Mouse (Mus musculus) CH12.LX (cell line): ENCODE measurements around the gene Pfkl. TPM values are rescaled to one million over a fixed set of nuclear protein-coding genes. Genes with fewer than 3 reads are reported as not detected.
A peak's percentile ranks its signal among the peaks of the same experiment; 100 is the strongest.

ENCODE experiments used
- DNase-seq: peaks from one replicate; pipeline ENCODE4 v3.0.0-alpha.2; 2013; ENCODE audit errors: extremely low read depth
- H3K27ac ChIP-seq: 2 replicates; pipeline ENCODE4 v1.5.1; 2012; ENCODE audit warnings: low read depth, mild to moderate bottlenecking, control low read depth, moderate library complexity; ENCODE audit not compliant: insufficient read depth
- H3K27me3 ChIP-seq: replicated peaks from 2 replicates; pipeline ENCODE3; 2012; ENCODE audit warnings: inconsistent platforms
- H3K36me3 ChIP-seq, 2 experiments: replicated peaks in 1 of 2; 2 replicates each; pipeline versions ENCODE3 to v1.6.1; 2012; ENCODE audit warnings: inconsistent platforms in 1 of 2, low read length in 1 of 2, mild to moderate bottlenecking in 1 of 2, mixed read lengths in 1 of 2, moderate library complexity in 1 of 2; ENCODE audit not compliant: control insufficient read depth in 1 of 2, insufficient read depth in 1 of 2
- H3K4me1 ChIP-seq, 2 experiments: 2 replicates each; pipeline ENCODE4 v1.6.1; 2012; ENCODE audit warnings: inconsistent platforms in 1 of 2, moderate library complexity in 1 of 2; ENCODE audit not compliant: insufficient read depth in 2 of 2, control insufficient read depth in 1 of 2
- H3K4me2 ChIP-seq: 2 replicates; pipeline ENCODE4 v1.6.1; 2012; ENCODE audit warnings: low read depth, mild to moderate bottlenecking, control low read depth; ENCODE audit not compliant: poor library complexity, insufficient read depth, severe bottlenecking
- H3K4me3 ChIP-seq, 3 experiments: fragments of 150-350 bp in 1 of 3; sonication (generic) in 1 of 3; replicated peaks in 1 of 3; 2 replicates each; pipeline versions ENCODE3 to v1.5.1; 2011 to 2012; ENCODE audit warnings: low read depth in 2 of 3, low read length in 2 of 3, mild to moderate bottlenecking in 2 of 3, moderate library complexity in 2 of 3, control low read depth in 1 of 3, improper control_type of control experiment in 1 of 3, inconsistent platforms in 1 of 3, mixed read lengths in 1 of 3; ENCODE audit not compliant: poor library complexity in 1 of 3
- H3K79me2 ChIP-seq: replicated peaks from 2 replicates; pipeline ENCODE4 v1.6.1; 2012; ENCODE audit warnings: mild to moderate bottlenecking, moderate library complexity; ENCODE audit not compliant: control insufficient read depth, poor library complexity, insufficient read depth, severe bottlenecking; ENCODE audit errors: extremely low read depth
- H3K9ac ChIP-seq: 2 replicates; pipeline ENCODE4 v1.6.1; 2012; ENCODE audit warnings: low read depth, mild to moderate bottlenecking, control low read depth, moderate library complexity; ENCODE audit not compliant: insufficient read depth
- H3K9me3 ChIP-seq: replicated peaks from 2 replicates; pipeline ENCODE3; 2012; ENCODE audit warnings: low read length, inconsistent platforms, mixed read lengths
- CHD2 ChIP-seq: IDR thresholded peaks from 2 replicates; pipeline ENCODE4 v1.6.1; 2011; ENCODE audit warnings: low read length, improper control_type of control experiment
- CTCF ChIP-seq, 2 experiments: IDR thresholded peaks in 1 of 2; conservative IDR thresholded peaks in 1 of 2; 2 replicates each; pipeline ENCODE4 v1.5.1; 2011 to 2012; ENCODE audit warnings: low read depth in 2 of 2, low read length in 2 of 2, improper control_type of control experiment in 1 of 2, inconsistent platforms in 1 of 2, mild to moderate bottlenecking in 1 of 2, moderate library complexity in 1 of 2
- E2F4 ChIP-seq: IDR thresholded peaks from 2 replicates; pipeline ENCODE4 v1.6.1; 2011; ENCODE audit warnings: low read depth, low read length, improper control_type of control experiment; ENCODE audit not compliant: insufficient replicate concordance
- ELF1 ChIP-seq: IDR thresholded peaks from 2 replicates; pipeline ENCODE4 v1.6.1; 2014; ENCODE audit warnings: low read depth, mild to moderate bottlenecking, inconsistent platforms, low read length, improper control_type of control experiment
- GABPA ChIP-seq: IDR thresholded peaks from 2 replicates; pipeline ENCODE4 v1.6.1; 2012; ENCODE audit warnings: low read depth, low read length, improper control_type of control experiment, inconsistent platforms; ENCODE audit not compliant: insufficient replicate concordance
- HCFC1 ChIP-seq: IDR thresholded peaks from 2 replicates; pipeline ENCODE4 v1.6.1; 2012; ENCODE audit warnings: low read depth, mild to moderate bottlenecking, inconsistent platforms, low read length, improper control_type of control experiment
- JUN ChIP-seq: IDR thresholded peaks from 2 replicates; pipeline ENCODE4 v1.6.1; 2011; ENCODE audit warnings: low read depth, mild to moderate bottlenecking, low read length, improper control_type of control experiment, moderate library complexity; ENCODE audit not compliant: insufficient read depth
- JUND ChIP-seq: conservative IDR thresholded peaks from 2 replicates; pipeline ENCODE4 v1.6.1; 2011; ENCODE audit warnings: low read depth, low read length, improper control_type of control experiment
- KAT2A ChIP-seq: IDR thresholded peaks from 2 replicates; pipeline ENCODE4 v1.6.1; 2012; ENCODE audit warnings: low read length, improper control_type of control experiment, inconsistent platforms; ENCODE audit not compliant: insufficient replicate concordance
- MAX ChIP-seq: IDR thresholded peaks from 2 replicates; pipeline ENCODE4 v1.6.1; 2011; ENCODE audit warnings: low read length, improper control_type of control experiment
- MEF2A ChIP-seq: IDR thresholded peaks from 2 replicates; pipeline ENCODE4 v1.6.1; 2014; ENCODE audit warnings: low read depth, mild to moderate bottlenecking, inconsistent platforms, low read length, improper control_type of control experiment, borderline replicate concordance
- NELFE ChIP-seq: IDR thresholded peaks from 2 replicates; pipeline ENCODE4 v1.6.1; 2011; ENCODE audit warnings: low read depth, low read length, improper control_type of control experiment
- NRF1 ChIP-seq: IDR thresholded peaks from 2 replicates; pipeline ENCODE4 v1.6.1; 2014; ENCODE audit warnings: low read depth, mild to moderate bottlenecking, inconsistent platforms, low read length, improper control_type of control experiment, moderate library complexity
- PAX5 ChIP-seq: IDR thresholded peaks from 2 replicates; pipeline ENCODE4 v1.6.1; 2012; ENCODE audit warnings: low read length, inconsistent platforms, mixed read lengths
- POLR2A ChIP-seq: IDR thresholded peaks from 2 replicates; pipeline ENCODE4 v1.6.1; 2011; ENCODE audit warnings: low read depth, mild to moderate bottlenecking, improper control_type of control experiment, low read length
- POLR2AphosphoS2 ChIP-seq: IDR thresholded peaks from 2 replicates; pipeline ENCODE4 v1.6.1; 2011; ENCODE audit warnings: low read depth, low read length, improper control_type of control experiment
- RAD21 ChIP-seq: IDR thresholded peaks from 2 replicates; pipeline ENCODE4 v1.6.1; 2011; ENCODE audit warnings: low read depth, mild to moderate bottlenecking, low read length, improper control_type of control experiment, moderate library complexity
- SIN3A ChIP-seq: IDR thresholded peaks from 2 replicates; pipeline ENCODE4 v1.6.1; 2012; ENCODE audit warnings: low read length, improper control_type of control experiment, inconsistent platforms
- SMC3 ChIP-seq: IDR thresholded peaks from 2 replicates; pipeline ENCODE4 v1.6.1; 2011; ENCODE audit warnings: low read depth, low read length, improper control_type of control experiment
- TBP ChIP-seq: conservative IDR thresholded peaks from 2 replicates; pipeline ENCODE4 v1.6.1; 2011; ENCODE audit warnings: low read depth, low read length, improper control_type of control experiment
- USF1 ChIP-seq: IDR thresholded peaks from 2 replicates; pipeline ENCODE4 v1.6.1; 2014; ENCODE audit warnings: low read depth, mild to moderate bottlenecking, inconsistent platforms, low read length, improper control_type of control experiment
- ZC3H11A ChIP-seq: IDR thresholded peaks from 2 replicates; pipeline ENCODE4 v1.6.1; 2012; ENCODE audit warnings: low read depth, mild to moderate bottlenecking, inconsistent platforms, low read length, improper control_type of control experiment
- ZKSCAN1 ChIP-seq: IDR thresholded peaks from 2 replicates; pipeline ENCODE4 v1.6.1; 2012; ENCODE audit warnings: low read depth, inconsistent platforms, low read length, improper control_type of control experiment, borderline replicate concordance
- ZMIZ1 ChIP-seq: IDR thresholded peaks from 2 replicates; pipeline ENCODE4 v1.6.1; 2012; ENCODE audit warnings: low read depth, mild to moderate bottlenecking, inconsistent platforms, low read length, improper control_type of control experiment
- ZNF384 ChIP-seq: IDR thresholded peaks from 2 replicates; pipeline ENCODE4 v1.6.1; 2012; ENCODE audit warnings: low read depth, low read length, improper control_type of control experiment, inconsistent platforms
- dilution Hi-C: fragments of 300-500 bp; cut with MboI; formaldehyde crosslinking; loops from 2 replicates; pipeline ENCODE4 v1.14.3; 2020; ENCODE audit warnings: low sequenced_read_pairs; ENCODE audit not compliant: extremely low pct_unique_long_range_greater_than_20kb, extremely low pct_ligation_motif_present
- in situ Hi-C: fragments of 300-500 bp; cut with MboI; formaldehyde crosslinking; loops from 3 replicates; pipeline ENCODE4 v1.14.3; 2019; ENCODE audit warnings: low sequenced_read_pairs, low pct_ligation_motif_present, low pct_unique_long_range_greater_than_20kb, mixed read lengths
- polyA plus RNA-seq: library from polyadenylated mRNA; unstranded; fragments of >175 nt; gene quantifications from 2 replicates; pipeline ENCODE4 v1.2.1, GENCODE M21; 2012; ENCODE audit warnings: low read depth; ENCODE audit not compliant: insufficient read length
- total RNA-seq, 2 experiments: library from RNA; depleted of rRNA; stranded (reverse); fragments of 300-350 nt in 1 of 2; fragments of >200 nt in 1 of 2; gene quantifications; 2 replicates each; pipeline ENCODE4 v1.2.3; 2012 to 2014

Gene Pfkl
- total and polyA plus RNA-seq, 3 experiments, result 95.9 to 210 (median 159) TPM

- H3K36me3 ChIP-seq, result peaks cover 35 to 76% of the 10 kb centered on the region in 2 experiments
- dilution Hi-C loops, result no loop called here
- no peak overlapping the region for H3K27ac ChIP-seq
- H3K4me1 ChIP-seq, result peaks cover 0 to 17% of the 10 kb centered on the region in 2 experiments; a peak in 2 of 4 replicates
- in situ Hi-C loops, result no loop called here
- no peak overlapping the region for H3K9ac ChIP-seq
- H3K4me2 ChIP-seq, result no peak overlapping the region
- no peaks in the 10 kb centered on the region for H3K9me3 ChIP-seq
- TF ChIP-seq ZNF384 (no peak), ZKSCAN1 (no peak), POLR2AphosphoS2 (peak; percentile 53; the same call in 1 of the 2 replicates), KAT2A (no peak), JUND (no peak), HCFC1 (no peak), SMC3 (no peak)
- H3K79me2 ChIP-seq, result no peaks in the 10 kb centered on the region
- DNase-seq, result no peak
- H3K27me3 ChIP-seq, result no peaks in the 10 kb centered on the region
- H3K4me3 ChIP-seq, result no peak overlapping the region
Observed at GRCm38 (mm10) chr10:77985775-77986174, 24.1 kb downstream of the Pfkl start.

- peaks cover 23 to 65% of the 10 kb centered on the region in 2 experiments for H3K36me3 ChIP-seq
- dilution Hi-C loops, result no loop called here
Observed at GRCm38 (mm10) chr10:77984660-77985059, 25.2 kb downstream of the Pfkl start.

GRCm38 (mm10) chr10:77978351-77979350 lies 31.2 kb downstream of the Pfkl start, which contains the start of gene 1810043G02Rik:
Gene 1810043G02Rik, plus strand, starts transcription at chr10:77978524.
- H3K4me2 ChIP-seq, result peak within 1 kb of the TSS; percentile 79
- H3K9ac ChIP-seq, result peak within 1 kb of the TSS; percentile 63
- dilution Hi-C loops, result no loop called here
- peak within 1 kb of the TSS; percentile 61 to 80 (median 62) for H3K4me3 ChIP-seq
- H3K4me1 ChIP-seq, result peaks cover 4 to 13% of the 10 kb centered on the region in 2 experiments; a peak in 2 of 4 replicates
- peak; percentile 94 for DNase-seq
- no peaks in the 10 kb centered on the region for H3K79me2 ChIP-seq
- no peaks in the 10 kb centered on the region for H3K9me3 ChIP-seq
- peaks cover 35% of the 10 kb centered on the region for H3K27me3 ChIP-seq
- H3K36me3 ChIP-seq, result peaks cover 0 to 17% of the 10 kb centered on the region in 2 experiments
- no peak within 1 kb of the TSS for H3K27ac ChIP-seq
- in situ Hi-C loops, result no loop called here
- TF ChIP-seq PAX5 (no peak), ZMIZ1 (no peak), SIN3A (no peak; the same call in 1 of the 2 replicates), POLR2AphosphoS2 (no peak), MAX (0 out of 2 replicates have a peak, but pooled peaks have one; percentile 66), MEF2A (no peak), ZNF384 (no peak), NRF1 (peak; percentile 96), JUN (no peak), POLR2A (peak; percentile 91), USF1 (no peak), ZC3H11A (no peak), NELFE (peak; percentile 84), KAT2A (no peak), CHD2 (no peak), TBP (no peak), E2F4 (no peak)

More at GRCm38 (mm10) chr10:77984660-77985059, 25.2 kb downstream of the Pfkl start:
- H3K27ac ChIP-seq, result no peak overlapping the region
- in situ Hi-C loops, result no loop called here
- H3K79me2 ChIP-seq, result no peaks in the 10 kb centered on the region
- DNase-seq, result peak; percentile 85
- H3K4me3 ChIP-seq, result no peak overlapping the region
- H3K27me3 ChIP-seq, result peaks cover 3% of the 10 kb centered on the region
- no peaks in the 10 kb centered on the region for H3K9me3 ChIP-seq
- H3K9ac ChIP-seq, result no peak overlapping the region
- peak; percentile 78 for TF ChIP-seq RAD21
- TF ChIP-seq ELF1, result peak; percentile 40; the same call in 1 of the 2 replicates
- no peak for TF ChIP-seq USF1
- TF ChIP-seq GABPA, result no peak
- peak; percentile 88 to 89 for TF ChIP-seq CTCF (conservative IDR thresholded peaks at IDR 0.05 in 1 of 2, IDR thresholded peaks at IDR 0.05 in 1 of 2; ENCODE audit: low read depth in 2 of 2, low read length in 2 of 2)
- TF ChIP-seq SMC3, result peak; percentile 43
- H3K4me2 ChIP-seq, result no peak overlapping the region
- H3K4me1 ChIP-seq, result peaks cover 0 to 17% of the 10 kb centered on the region in 2 experiments; a peak in 2 of 4 replicates
